Mouse (Mus musculus): ENCODE data around the gene Vmn1r198.
A peak's percentile ranks its signal among the peaks of the same experiment; 100 is the strongest.
"Not testable (repeated sequence)": the region's sequence is repeated elsewhere in the genome, so short reads cannot be mapped to it uniquely, and the experiment has no call there.

The Vmn1r198 gene

DNA sequence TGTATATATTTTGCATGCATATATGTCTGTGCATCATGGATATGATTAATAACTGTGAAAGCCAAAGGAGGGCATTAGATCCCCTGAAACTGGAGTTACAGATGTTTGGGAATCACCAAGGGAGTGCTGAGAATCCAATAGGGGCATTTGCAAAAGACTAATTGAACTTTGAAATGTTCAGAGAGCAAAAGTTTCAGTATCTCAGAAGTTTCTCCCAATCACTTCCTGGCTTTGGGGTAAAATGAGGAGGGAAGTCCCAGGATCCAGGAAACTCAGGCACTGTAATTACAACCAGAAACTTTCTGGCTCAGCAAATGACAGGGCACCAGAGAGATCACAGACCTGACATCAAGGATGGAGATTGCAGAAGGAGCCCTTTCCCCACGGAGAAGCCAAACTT lies at the start of gene Vmn1r198:
TSS of gene Vmn1r198 (plus strand) at position 301 of the 400 bp plus-strand sequence.
- no peak for DNase-seq

DNA sequence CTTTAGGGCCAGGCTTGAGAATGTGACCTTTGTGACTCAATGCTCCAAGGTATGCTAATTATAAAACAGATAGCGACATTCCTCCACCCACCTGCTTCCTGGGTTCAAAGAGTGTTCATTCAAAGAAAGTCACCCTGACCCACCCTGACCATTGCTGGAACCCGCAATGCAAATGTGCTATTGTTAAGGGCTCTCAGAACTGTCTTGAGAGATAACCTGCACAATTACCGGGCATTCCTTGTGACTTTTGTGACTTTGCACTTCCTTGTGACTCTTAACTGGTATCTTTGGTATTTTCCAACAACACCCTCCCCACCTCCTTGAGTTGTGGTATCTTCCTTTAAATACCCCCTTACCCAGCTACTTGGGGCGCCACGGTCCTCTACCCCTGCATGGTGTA lies 42.1 kb upstream of the Vmn1r198 start:
- DNase-seq: not testable (repeated sequence)

DNA sequence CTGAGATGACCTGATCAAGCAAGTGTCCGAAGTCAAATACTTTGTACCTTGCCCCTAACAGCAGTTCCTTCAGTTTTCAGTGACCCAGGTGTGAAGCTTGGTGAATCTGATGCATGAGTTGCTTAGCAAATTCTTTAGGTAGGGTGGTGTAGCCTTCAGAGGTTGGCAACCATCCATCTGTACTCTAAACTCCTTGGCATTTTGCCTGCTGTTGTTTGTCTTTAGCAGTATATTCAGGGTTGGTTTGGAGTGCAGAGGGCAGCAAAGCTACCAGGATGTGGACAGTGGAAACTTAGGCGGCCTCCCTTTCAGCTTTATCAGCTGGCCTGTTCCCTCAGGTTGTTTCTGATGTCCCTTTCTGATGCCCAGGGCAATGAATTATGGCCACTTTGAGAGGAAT lies 34.8 kb upstream of the Vmn1r198 start:
- DNase-seq: peak; percentile 1 to 21

DNA sequence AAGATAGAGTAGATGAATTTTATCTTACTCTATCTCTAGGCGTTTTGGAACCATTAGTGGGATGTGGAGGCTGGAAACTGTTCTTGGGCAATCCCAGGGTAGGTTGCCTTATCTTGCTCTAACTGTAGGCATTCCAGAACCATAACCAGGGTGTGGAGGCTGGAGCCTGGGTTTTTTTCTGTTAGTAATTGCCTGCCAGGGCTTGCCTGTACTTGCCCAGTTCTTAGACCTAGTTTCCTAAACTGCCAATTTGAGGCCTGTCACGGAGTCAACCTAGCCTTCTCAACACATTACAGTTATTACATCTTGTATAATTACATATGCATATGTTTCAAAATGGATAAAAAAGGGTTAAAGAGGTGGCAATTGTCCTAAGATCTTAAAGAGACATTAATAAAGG lies 32.8 kb upstream of the Vmn1r198 start:
- DNase-seq: no peak

DNA sequence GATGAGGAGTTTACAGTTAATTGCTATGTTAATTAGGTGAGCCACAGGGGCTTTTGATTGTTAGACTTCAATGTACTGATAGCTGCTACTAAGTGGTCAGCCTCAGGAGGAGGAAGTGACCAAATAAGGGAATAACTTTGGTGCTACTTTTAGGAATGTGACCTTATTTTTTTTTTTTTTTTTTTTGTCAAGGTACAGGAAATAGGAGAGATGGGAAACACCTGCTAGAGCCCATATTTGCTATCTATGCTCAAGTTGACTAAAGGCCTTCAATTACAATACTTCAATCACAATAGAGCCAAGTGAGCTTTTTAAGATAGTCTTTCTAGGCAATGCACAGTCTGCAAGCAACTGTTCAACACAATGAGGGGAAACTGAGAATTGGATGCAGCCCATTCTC lies 30.1 kb upstream of the Vmn1r198 start:
- DNase-seq: no peak

DNA sequence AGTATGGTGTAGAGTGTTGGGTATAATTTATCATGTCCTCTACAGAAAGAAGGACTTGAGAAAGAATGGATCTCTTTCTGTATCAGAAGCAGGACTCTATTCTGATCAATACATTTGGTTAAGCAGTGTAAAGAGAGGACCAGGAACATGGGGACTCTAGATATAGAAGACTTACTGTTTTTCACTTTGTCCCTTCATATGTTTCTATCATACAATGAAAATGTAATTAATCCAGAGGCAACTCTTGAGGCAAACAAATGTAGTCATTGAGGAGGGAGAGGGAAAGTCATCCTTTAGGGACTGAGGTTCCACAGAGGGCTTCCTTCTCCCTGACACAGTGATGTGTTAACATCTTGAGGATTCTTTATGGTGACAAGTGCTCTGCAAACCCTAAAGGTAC lies 25.9 kb upstream of the Vmn1r198 start, which contains the start of gene Vmn1r197:
TSS of gene Vmn1r197 (plus strand) at position 301 of the 400 bp plus-strand sequence.
- DNase-seq: no peak

DNA sequence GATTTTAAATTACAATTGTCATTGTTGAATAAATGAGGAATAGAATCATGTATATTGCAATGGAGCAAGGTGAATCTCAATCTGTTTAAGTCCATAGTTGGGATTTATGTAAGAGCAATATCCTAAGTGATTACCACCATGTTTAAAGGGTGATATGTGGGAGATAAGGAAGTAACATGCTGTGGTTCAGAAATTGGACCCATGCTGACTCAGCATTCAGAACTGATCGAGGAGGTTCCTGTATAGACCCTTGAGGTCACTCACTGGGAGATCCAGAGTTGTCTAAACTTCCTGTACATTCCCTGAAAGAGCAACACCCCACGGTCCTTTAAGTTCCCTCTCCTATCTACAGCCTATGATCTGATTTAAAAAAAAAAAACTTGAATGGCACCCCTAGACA lies 16.9 kb upstream of the Vmn1r198 start:
- DNase-seq: no peak

DNA sequence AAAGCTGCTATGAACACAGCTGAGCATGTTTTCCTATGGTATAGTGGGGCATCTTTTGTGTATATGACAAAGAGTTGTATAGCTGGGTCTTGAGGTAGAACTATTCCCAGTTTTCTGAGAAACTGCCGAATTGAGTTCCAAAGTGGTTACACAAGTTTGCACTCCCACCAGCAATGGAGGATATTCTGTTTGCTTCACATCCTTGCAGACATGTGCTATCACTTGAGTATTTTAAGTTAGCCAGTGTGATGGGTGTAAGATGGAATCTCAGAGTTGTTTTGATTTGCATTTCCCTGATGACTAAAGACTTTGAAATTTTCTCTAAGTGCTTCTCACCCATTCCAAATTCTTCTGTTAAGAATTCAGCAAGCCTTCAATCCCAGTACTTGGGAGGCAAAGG lies 14.6 kb upstream of the Vmn1r198 start:
- DNase-seq: no peak

DNA sequence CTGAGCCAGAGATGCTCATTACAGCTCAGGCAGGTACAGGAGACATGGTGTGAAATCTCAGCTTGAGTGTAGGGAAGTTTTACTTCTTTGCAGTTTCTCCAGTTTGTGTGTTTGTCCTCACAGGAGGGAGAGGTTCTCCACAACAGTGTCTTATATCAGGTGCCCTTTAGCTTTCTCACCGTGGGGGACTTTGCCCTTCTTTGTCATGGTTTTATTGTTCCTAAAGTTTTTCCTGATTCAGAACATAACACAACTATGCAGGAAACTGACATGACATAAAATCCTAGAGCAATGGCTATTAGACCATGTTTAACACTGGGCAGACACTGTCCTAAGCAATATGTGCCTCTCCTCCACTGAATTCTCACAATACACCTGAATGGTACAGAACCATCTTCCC lies 649 bp downstream of the Vmn1r198 start:
- no peak for DNase-seq

DNA sequence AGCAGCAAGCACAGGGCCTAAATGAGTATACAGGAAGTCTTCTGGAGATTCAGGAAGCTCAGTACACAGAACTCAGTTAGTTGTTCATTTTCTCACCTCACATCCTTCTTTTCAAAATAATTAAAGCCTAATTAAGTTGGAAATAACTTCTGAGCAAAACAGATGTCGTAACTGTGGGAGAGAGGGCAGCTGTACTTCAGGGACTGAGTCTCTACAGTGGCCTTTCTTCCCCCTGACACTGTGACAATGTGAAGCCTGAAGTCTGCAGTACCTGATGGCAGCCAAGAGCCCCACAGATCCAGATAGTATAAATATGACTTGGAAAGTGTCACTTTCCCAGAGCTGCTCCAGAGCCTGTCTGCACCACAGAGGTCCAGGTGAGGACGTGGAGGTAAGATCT lies 29.4 kb downstream of the Vmn1r198 start, which contains the start of gene Vmn1r199:
TSS of gene Vmn1r199 (plus strand) at position 301 of the 400 bp plus-strand sequence.
- DNase-seq: no peak

DNA sequence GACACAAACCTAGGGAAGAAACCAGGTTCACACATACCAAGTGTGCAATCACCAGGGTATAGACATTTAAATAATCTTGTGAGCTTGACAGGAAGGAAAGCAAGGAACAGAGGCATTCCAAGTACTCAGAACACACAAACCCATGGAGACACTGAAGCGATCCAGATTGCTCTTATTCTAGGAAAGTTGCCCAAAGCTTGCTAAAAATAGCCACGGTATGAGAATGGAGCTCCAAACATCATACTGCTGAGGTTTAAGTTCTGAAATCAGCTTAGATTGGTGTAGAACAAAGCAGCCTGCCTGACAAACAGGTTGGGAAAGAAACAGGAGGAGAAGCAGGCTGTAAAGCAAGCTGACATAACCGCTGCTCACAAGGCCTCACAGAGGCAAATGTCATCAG lies 31.0 kb downstream of the Vmn1r198 start:
- DNase-seq: peak in 1 of 2 experiments; percentile 7

DNA sequence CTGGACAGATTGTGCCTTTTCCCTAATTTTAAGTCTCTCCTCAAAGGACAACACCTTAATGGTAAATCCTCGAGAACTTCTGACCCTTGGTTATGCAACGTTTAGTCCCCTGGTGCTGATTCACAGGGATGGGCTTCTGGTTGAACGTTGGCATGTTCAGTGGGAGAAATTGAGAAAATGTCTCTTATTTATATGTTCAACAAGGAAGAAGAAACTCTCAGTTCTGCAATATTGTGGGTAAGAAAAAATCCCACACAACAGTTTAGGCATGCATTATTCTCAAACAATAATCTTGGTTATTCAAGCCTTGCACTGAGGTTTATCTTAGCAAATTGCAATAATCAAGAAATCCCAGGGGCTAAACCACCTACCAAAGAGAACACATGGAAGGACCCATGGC lies 33.2 kb downstream of the Vmn1r198 start:
- no peak for DNase-seq

DNA sequence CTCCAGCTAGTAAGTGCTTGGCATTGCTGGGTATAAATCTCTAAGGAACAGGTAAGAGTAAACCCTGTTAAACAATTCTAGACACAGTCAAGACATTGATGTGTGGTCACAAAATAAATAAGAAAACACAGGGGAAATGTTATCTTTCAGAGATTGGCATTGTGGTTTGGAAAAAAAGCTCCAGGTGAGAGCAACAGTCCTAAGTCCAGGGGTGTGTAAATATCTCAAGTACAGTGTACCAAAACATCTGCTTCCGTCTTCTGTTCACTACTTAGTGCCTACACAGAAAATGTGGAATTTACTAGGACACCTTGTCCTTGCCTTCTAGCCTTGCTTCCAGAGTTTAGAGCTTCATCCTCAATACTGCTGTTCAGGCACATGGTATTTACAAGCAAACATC lies 36.9 kb downstream of the Vmn1r198 start:
- DNase-seq: no peak

DNA sequence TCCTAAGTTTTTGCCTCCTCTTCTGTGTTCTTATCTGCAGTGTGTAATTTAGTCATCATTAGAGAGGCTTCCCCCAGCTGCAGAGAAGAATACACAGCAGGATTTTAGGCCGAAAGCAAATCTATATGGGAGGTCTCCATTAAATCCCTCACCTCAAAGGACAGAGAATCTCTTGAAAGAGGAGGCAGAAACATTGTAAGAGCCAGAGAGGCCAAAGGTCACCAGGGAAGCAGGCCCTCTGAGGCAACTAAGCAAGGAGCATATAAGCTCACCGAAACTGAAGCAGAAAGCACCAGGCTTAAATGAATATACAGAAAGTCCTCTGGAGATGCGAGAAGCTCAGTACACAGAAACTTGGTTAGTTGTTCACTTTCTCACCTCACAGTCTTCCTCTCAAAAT lies 39.9 kb downstream of the Vmn1r198 start, which contains the start of gene Vmn1r200:
TSS of gene Vmn1r200 (plus strand) at position 301 of the 400 bp plus-strand sequence.
- DNase-seq: no peak

DNA sequence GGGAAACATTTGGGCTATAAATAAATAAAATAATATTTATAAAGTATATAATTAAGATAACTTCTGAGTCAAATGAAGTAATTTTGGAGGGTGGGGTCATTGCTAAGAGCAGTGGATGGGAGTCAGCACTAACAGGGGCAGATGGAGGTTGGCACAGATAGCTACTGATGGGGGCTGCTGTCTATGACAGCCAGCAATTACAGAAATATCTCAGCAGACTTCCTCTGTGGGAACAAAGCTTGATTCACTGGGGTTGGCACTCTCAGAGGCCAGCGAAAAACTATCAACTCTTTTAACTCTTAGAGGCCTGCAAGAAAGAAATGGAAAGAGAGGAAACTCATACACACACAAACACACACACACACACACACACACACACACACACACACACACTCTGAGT lies 52.8 kb downstream of the Vmn1r198 start:
- no peak for DNase-seq

Measured in kidney, postnatal 4 days (tissue).